Mouse (Mus musculus): Measurements from ENCODE around the gene Rbm20.
"Not testable (repeated sequence)": the region's sequence is repeated elsewhere in the genome, so short reads cannot be mapped to it uniquely, and the experiment has no call there.

The Rbm20 gene

GRCm38 (mm10) chr19:53899941-53900610, 223.0 kb downstream of the Rbm20 start:
- in situ Hi-C loops (cut with MboI, MseI) = loop anchor here (5.0 kb wide), 1 partner anchor 98 kb away; no protein-coding TSS in a partner anchor

GRCm38 (mm10) chr19:53901931-53902738, 225.0 kb downstream of the Rbm20 start:
- in situ Hi-C loops (cut with MboI, MseI) = no loop called here

GRCm38 (mm10) chr19:53902739-53903487, 225.8 kb downstream of the Rbm20 start:
- in situ Hi-C loops (cut with MboI, MseI) = no loop called here

GRCm38 (mm10) chr19:53903507-53904321, 226.6 kb downstream of the Rbm20 start:
- in situ Hi-C loops (cut with MboI, MseI) = no loop called here

GRCm38 (mm10) chr19:53904833-53905480, 227.9 kb downstream of the Rbm20 start:
- in situ Hi-C loops (cut with MboI, MseI) = no loop called here

GRCm38 (mm10) chr19:53906033-53906702, 229.1 kb downstream of the Rbm20 start:
- in situ Hi-C loops (cut with MboI, MseI) = no loop called here

GRCm38 (mm10) chr19:53906703-53907070, 229.6 kb downstream of the Rbm20 start:
- in situ Hi-C loops (cut with MboI, MseI) = not testable (repeated sequence)

- in situ Hi-C loops (cut with MboI, MseI) = no loop called here
These were observed 237.8 kb downstream of the Rbm20 start for GRCm38 (mm10) chr19:53914950-53915349.

All from T-helper 1 cell (primary cell).